Mouse (Mus musculus) midbrain, embryonic 11.5 days (tissue): ENCODE measurements at regions not wholly inside any gene's neighbourhood (a gene's known extent, or its start where the extent isn't known, plus 50 kb on each side); places are given as distances from the start of the nearest gene placed in this dataset.
A peak's percentile ranks its signal among the peaks of the same experiment; 100 is the strongest.

Source experiments
- ATAC-seq: fragments of 200-750 bp; cut with Nextera tagmentation; 2 replicates; pipeline ENCODE4 v1.8.0; 2017; ENCODE audit warnings: moderate TSS enrichment, moderate library complexity; ENCODE audit not compliant: low FRiP score
- DNase-seq: peaks from one replicate; pipeline ENCODE4 v3.0.0; 2015; ENCODE audit warnings: low spot score; ENCODE audit errors: missing footprints
- H3K27ac ChIP-seq: fragments of 300-500 bp; sonication (generic); 2 replicates; pipeline ENCODE4 v1.5.1; 2014; ENCODE audit warnings: low read depth, low read length
- H3K27me3 ChIP-seq: fragments of 300-500 bp; sonication (generic); 2 replicates; pipeline ENCODE4 v1.6.1; 2014; ENCODE audit warnings: mild to moderate bottlenecking, low read length, moderate library complexity, mixed read lengths; ENCODE audit not compliant: control insufficient read depth, insufficient read depth
- H3K36me3 ChIP-seq: fragments of 300-500 bp; sonication (generic); 2 replicates; pipeline ENCODE4 v1.6.1; 2014; ENCODE audit warnings: mild to moderate bottlenecking, low read length, moderate library complexity, mixed read lengths; ENCODE audit not compliant: control insufficient read depth, insufficient read depth
- H3K4me1 ChIP-seq: fragments of 300-500 bp; sonication (generic); 2 replicates; pipeline ENCODE4 v1.6.1; 2014; ENCODE audit warnings: low read length; ENCODE audit not compliant: control insufficient read depth, insufficient read depth
- H3K4me2 ChIP-seq: fragments of 300-500 bp; sonication (generic); 2 replicates; pipeline ENCODE4 v1.6.1; 2014; ENCODE audit warnings: mild to moderate bottlenecking, moderate library complexity
- H3K4me3 ChIP-seq: fragments of 300-500 bp; sonication (generic); 2 replicates; pipeline ENCODE4 v1.5.1; 2014; ENCODE audit warnings: low read depth, low read length
- H3K9ac ChIP-seq: fragments of 300-500 bp; sonication (generic); 2 replicates; pipeline ENCODE4 v1.6.1; 2014; ENCODE audit warnings: low read length
- H3K9me3 ChIP-seq: fragments of 300-500 bp; sonication (generic); 2 replicates; pipeline ENCODE4 v1.6.1; 2016; ENCODE audit warnings: low read length; ENCODE audit not compliant: control insufficient read depth
- WGBS: fragments of 180-500 bp; shearing (Covaris S2); extraction: QIAGEN DNeasy Blood & Tissue Kit; methylation state at CpG from one replicate; pipeline ENCODE4 v1.1.7; 2014; 5-methylcytosine and 5-hydroxymethylcytosine counted together

DNA sequence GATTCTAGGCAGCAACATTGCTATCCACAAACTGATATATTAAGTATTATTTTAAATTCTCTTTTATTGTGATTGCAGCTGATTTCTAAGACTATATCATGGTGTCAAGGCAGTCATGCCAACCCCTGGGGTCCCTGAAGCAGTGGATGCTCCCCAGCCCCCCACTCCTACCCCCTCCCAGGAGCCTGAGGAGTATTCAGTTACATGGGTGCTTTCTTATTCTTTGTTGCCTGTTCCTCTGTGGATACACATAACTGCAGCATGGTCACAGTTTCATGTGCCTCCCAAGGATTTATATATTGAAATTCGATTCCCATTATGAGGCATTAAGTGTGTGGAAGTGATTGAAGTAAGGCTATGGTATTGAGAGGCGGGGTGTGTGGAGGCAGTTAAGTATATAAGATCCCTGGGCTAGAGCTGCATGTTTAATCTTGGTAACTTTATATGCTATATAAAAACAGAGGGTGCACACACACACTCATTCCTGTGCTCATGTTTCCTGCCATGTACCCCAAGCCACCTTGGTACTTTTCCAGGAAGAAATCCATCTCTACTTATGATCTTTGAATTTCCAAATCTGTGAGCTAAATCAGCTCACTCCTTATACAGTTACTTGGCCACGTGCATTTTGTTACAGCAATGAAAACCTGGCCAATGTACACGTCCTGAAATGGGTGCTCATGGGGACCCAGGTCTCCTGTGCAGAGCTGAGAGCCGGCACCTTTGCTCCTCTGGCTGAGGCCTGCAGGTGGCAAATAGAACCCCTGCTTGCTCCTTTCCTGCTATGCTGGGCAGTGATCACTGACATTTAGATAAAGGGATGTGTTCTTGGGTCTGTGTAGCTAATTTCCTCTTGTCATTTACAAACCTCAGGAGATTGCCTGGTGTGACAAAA, 259.0 kb downstream of the Nek10 start:
- Histone ChIP-seq H3K36me3 (no peaks in the 10 kb centered on the region), H3K4me2 (no peak overlapping the region), H3K9ac (no peak overlapping the region), H3K4me1 (no peaks in the 10 kb centered on the region), H3K27me3 (no peaks in the 10 kb centered on the region), H3K27ac (no peak overlapping the region), H3K9me3 (no peaks in the 10 kb centered on the region), H3K4me3 (no peak overlapping the region)
- WGBS, result 69% methylated on average over 5 of the region's 5 CpGs
- ATAC-seq (0 out of 2 replicates have a peak, but pooled peaks have one; percentile 14), DNase-seq (no peak)

GRCm38 (mm10) chr14:15062861-15063418, 259.7 kb downstream of the Nek10 start:
- Histone ChIP-seq H3K27me3 (no peaks in the 10 kb centered on the region), H3K36me3 (no peaks in the 10 kb centered on the region), H3K4me1 (no peaks in the 10 kb centered on the region), H3K9me3 (no peaks in the 10 kb centered on the region), H3K9ac (no peak overlapping the region), H3K27ac (no peak overlapping the region), H3K4me3 (no peak overlapping the region), H3K4me2 (no peak overlapping the region)
- WGBS, result 67% methylated on average over 4 of the region's 4 CpGs
- ATAC-seq (peak; percentile 24; the same call in 1 of the 2 replicates), DNase-seq (no peak)

- ATAC-seq (no peak), DNase-seq (no peak)
- Histone ChIP-seq H3K27ac (no peak overlapping the region), H3K9ac (no peak overlapping the region), H3K4me3 (no peak overlapping the region), H3K9me3 (no peaks in the 10 kb centered on the region), H3K36me3 (no peaks in the 10 kb centered on the region), H3K27me3 (no peaks in the 10 kb centered on the region), H3K4me1 (no peaks in the 10 kb centered on the region), H3K4me2 (no peak overlapping the region)
- WGBS, result 88% methylated on average over 5 of the region's 5 CpGs
These were observed 261.8 kb downstream of the Nek10 start for GRCm38 (mm10) chr14:15064991-15065525.

GRCm38 (mm10) chr14:15075877-15076276, 272.7 kb downstream of the Nek10 start:
- Histone ChIP-seq H3K9ac (no peak overlapping the region), H3K27ac (no peak overlapping the region), H3K4me3 (no peak overlapping the region), H3K4me1 (no peaks in the 10 kb centered on the region), H3K9me3 (no peaks in the 10 kb centered on the region), H3K4me2 (no peak overlapping the region), H3K27me3 (no peaks in the 10 kb centered on the region), H3K36me3 (no peaks in the 10 kb centered on the region)
- 47% methylated on average over 3 of the region's 3 CpGs for WGBS
- DNase-seq, result no peak
- no peak for ATAC-seq

DNA sequence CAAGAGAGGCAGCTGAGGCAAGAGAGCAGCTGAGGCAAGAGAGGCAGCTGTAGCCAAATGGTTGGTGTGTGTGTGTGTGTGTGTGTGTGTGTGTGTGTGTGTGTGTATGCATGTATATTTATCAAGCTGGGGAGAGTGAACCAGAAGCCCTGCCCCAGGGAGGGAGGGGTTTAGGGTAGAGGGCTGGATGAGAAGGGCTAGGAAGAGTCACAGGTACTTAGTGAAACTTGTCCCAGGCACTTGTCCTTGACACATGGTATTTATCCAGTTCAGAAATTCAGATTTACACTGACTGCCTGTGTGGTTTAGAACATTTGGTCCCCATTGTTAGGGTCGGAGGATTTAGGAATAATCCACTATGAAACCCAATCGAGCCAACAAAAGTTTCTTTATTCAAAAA, 279.7 kb downstream of the Nek10 start:
- DNase-seq, result no peak
- WGBS, result 70% methylated on average over 2 of the region's 2 CpGs
- ATAC-seq, result peak; percentile 40; the same call in 1 of the 2 replicates
- H3K27me3 ChIP-seq, result no peaks in the 10 kb centered on the region
- no peak overlapping the region for H3K4me3 ChIP-seq
- no peaks in the 10 kb centered on the region for H3K4me1 ChIP-seq
- no peak overlapping the region for H3K4me2 ChIP-seq
- no peak overlapping the region for H3K27ac ChIP-seq
- H3K36me3 ChIP-seq, result no peaks in the 10 kb centered on the region
- H3K9ac ChIP-seq, result no peak overlapping the region
- H3K9me3 ChIP-seq, result no peaks in the 10 kb centered on the region

DNA sequence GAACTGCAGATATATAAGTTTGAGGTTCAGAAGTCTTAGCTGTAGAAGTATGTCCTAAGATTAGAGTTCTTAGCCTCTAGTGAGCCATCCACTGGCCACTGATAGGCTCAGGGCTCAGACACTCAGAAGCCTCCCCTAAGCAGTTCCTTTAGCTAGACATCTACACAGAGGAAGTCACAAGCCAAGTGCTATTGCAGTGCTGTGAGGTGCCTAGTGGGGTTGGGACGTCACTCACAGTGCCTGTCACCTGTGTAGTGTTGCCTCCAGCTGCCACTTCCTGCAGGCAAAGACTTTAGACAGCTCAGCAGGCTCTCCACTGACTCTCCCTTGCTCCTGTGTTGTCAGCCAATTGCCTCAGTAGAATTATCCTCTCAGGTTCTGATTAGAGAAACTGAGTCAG, 280.6 kb downstream of the Nek10 start:
- H3K4me2 ChIP-seq, result no peak overlapping the region
- ATAC-seq, result no peak
- WGBS, result 85% methylated on average over 1 of the region's 1 CpGs
- H3K27ac ChIP-seq, result no peak overlapping the region
- no peak for DNase-seq
- no peaks in the 10 kb centered on the region for H3K9me3 ChIP-seq
- no peaks in the 10 kb centered on the region for H3K27me3 ChIP-seq
- no peak overlapping the region for H3K9ac ChIP-seq
- no peak overlapping the region for H3K4me3 ChIP-seq
- no peaks in the 10 kb centered on the region for H3K4me1 ChIP-seq
- no peaks in the 10 kb centered on the region for H3K36me3 ChIP-seq

GRCm38 (mm10) chr14:15087061-15087460, 283.8 kb downstream of the Nek10 start:
- no peak overlapping the region for H3K9ac ChIP-seq
- H3K9me3 ChIP-seq, result no peaks in the 10 kb centered on the region
- no peaks in the 10 kb centered on the region for H3K4me1 ChIP-seq
- ATAC-seq, result no peak
- no peaks in the 10 kb centered on the region for H3K36me3 ChIP-seq
- H3K27ac ChIP-seq, result no peak overlapping the region
- no peaks in the 10 kb centered on the region for H3K27me3 ChIP-seq
- WGBS, result 60% methylated on average over 5 of the region's 5 CpGs
- no peak for DNase-seq
- H3K4me2 ChIP-seq, result no peak overlapping the region
- no peak overlapping the region for H3K4me3 ChIP-seq

GRCm38 (mm10) chr14:15096865-15097264, 293.6 kb downstream of the Nek10 start:
- H3K4me2 ChIP-seq, result no peak overlapping the region

DNA sequence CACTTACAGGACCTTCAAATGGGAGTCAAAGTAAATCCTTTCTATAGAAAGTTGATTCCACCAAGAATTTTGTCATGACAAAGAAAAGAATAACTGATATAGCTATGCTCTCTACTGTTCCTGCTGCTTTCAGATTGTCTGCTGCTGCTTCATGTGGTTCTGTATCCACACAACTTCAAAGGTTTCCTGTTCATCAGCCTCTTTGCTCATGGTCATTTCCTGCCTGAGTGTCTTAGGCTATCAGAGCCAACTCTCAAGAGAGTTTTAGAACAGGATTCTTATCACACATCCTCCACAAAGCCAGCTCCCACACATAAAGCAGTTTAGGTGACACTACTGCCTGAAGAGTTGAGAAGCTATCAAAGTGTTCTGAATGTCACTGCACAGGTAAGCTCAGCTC, 296.7 kb downstream of the Nek10 start:
- H3K4me3 ChIP-seq, result no peak overlapping the region
- H3K9me3 ChIP-seq, result no peaks in the 10 kb centered on the region
- H3K4me1 ChIP-seq, result no peaks in the 10 kb centered on the region
- no peak overlapping the region for H3K4me2 ChIP-seq
- no peak overlapping the region for H3K9ac ChIP-seq
- ATAC-seq, result no peak
- H3K27me3 ChIP-seq, result no peaks in the 10 kb centered on the region
- no peak for DNase-seq
- H3K36me3 ChIP-seq, result no peaks in the 10 kb centered on the region
- no peak overlapping the region for H3K27ac ChIP-seq

More at GRCm38 (mm10) chr14:15096865-15097264, 293.6 kb downstream of the Nek10 start:
- no peak overlapping the region for H3K27ac ChIP-seq
- no peaks in the 10 kb centered on the region for H3K36me3 ChIP-seq
- no peak overlapping the region for H3K4me3 ChIP-seq
- no peaks in the 10 kb centered on the region for H3K9me3 ChIP-seq
- H3K4me1 ChIP-seq, result no peaks in the 10 kb centered on the region
- no peaks in the 10 kb centered on the region for H3K27me3 ChIP-seq
- DNase-seq (no peak), ATAC-seq (no peak)
- 62% methylated on average over 1 of the region's 1 CpGs for WGBS
- no peak overlapping the region for H3K9ac ChIP-seq
